8 mouse cellular contexts compared by ENCODE assay signal in the genomic region with DNA sequence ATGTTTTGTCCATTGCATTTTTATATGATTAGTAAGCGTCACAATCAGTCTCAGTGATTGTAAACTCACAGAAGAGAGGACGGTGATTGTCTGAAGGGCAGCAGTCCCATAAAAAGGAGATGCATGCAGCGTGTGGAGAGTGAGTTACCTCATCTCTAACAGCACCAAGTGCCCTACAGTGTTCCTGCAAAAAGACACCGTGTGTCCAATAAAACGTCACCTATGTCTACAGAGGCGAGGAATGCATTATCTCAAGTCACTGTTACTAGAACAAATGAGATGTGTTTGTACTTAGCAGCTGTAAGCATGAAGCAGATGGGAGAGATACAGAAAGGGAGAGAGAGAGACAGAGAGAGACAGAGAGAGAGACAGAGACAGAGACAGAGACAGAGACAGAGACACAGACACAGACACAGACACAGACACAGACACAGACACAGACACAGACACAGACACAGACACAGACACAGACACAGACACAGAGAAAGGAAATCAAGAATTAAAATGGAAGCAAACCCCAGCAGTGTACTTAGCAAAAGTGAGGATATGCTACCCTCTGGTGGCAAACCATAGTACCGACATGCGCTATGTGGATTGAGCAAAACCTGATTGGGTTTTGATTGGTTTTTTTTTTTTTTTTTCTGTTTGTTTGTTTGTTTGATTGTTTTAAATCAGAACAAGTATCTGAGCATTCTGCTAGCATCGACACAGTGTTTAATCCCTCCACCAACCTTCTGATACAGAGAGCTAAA.
DNase-seq lines count a peak whose midpoint lies in the region; ATAC-seq and TF ChIP-seq lines count a peak whose summit lies in the region.

No protein-coding gene starts in this region.

- no peak overlapping the region for H3K4me3 ChIP-seq in heart, embryonic 12.5 days
- no peak overlapping the region for H3K4me3 ChIP-seq in heart, postnatal 0 days (ENCODE audit: low read depth, low read length)

- no peaks in the 10 kb centered on the region for H3K27me3 ChIP-seq in heart, embryonic 12.5 days (replicated peaks)
- no peaks in the 10 kb centered on the region for H3K27me3 ChIP-seq in heart, postnatal 0 days (ENCODE audit: control insufficient read depth, insufficient read depth, low read length)
- H3K27me3 ChIP-seq in splenic B cell, adult 2 months (ENCODE audit: control insufficient read depth, insufficient read depth, low read length, poor library complexity, severe bottlenecking): no peaks in the 10 kb centered on the region

- H3K36me3 ChIP-seq in heart, embryonic 12.5 days: no peaks in the 10 kb centered on the region
- no peaks in the 10 kb centered on the region for H3K36me3 ChIP-seq in heart, postnatal 0 days (replicated peaks; ENCODE audit: control insufficient read depth, insufficient read depth, low read length)
- no peaks in the 10 kb centered on the region for H3K36me3 ChIP-seq in splenic B cell, adult 2 months (ENCODE audit: control insufficient read depth, insufficient read depth, low read length, poor library complexity, severe bottlenecking)

- no peak for TF ChIP-seq EP300 in heart, postnatal 0 days (IDR thresholded peaks at IDR 0.05; ENCODE audit: low read depth)

- H3K4me1 ChIP-seq in heart, embryonic 12.5 days (replicated peaks): no peaks in the 10 kb centered on the region
- H3K4me1 ChIP-seq in heart, postnatal 0 days (ENCODE audit: control insufficient read depth, insufficient read depth): no peaks in the 10 kb centered on the region

- DNase-seq in heart, adult 9 months (ENCODE audit: low spot score in 2 of 2): no peak
- DNase-seq in NIH3T3 (ENCODE audit: low read depth): peak; percentile 83
- DNase-seq in cerebellum, postnatal 14 days: peak; percentile 77 to 84
- peak; percentile 62 for DNase-seq in heart, postnatal 0 days (ENCODE audit: low spot score)
- DNase-seq in kidney, postnatal 36 days: peak; percentile 33 to 58
- DNase-seq in lung, postnatal 25 days (ENCODE audit: low spot score): peak; percentile 14
- DNase-seq in splenic B cell, adult 2 months (ENCODE audit: low read depth, low spot score): peak; percentile 64

- no peak overlapping the region for H3K27ac ChIP-seq in heart, embryonic 12.5 days (ENCODE audit: poor library complexity, severe bottlenecking)
- no peak overlapping the region for H3K27ac ChIP-seq in heart, postnatal 0 days (ENCODE audit: low read depth)

- H3K9ac ChIP-seq in heart, embryonic 12.5 days: no peak overlapping the region
- no peak overlapping the region for H3K9ac ChIP-seq in heart, postnatal 0 days (replicated peaks; ENCODE audit: low read depth, low read length)

- H3K4me2 ChIP-seq in heart, embryonic 12.5 days: peak overlapping the region; percentile 21; the same call in 1 of the 2 replicates
- peak overlapping the region; percentile 27; the same call in 1 of the 2 replicates for H3K4me2 ChIP-seq in heart, postnatal 0 days (ENCODE audit: low read depth, low read length)

- no peak for ATAC-seq in heart, embryonic 12.5 days (ENCODE audit: insufficient number of reproducible peaks, low FRiP score)
- ATAC-seq in heart, postnatal 0 days (ENCODE audit: insufficient read depth, low read depth): no peak

- no peaks in the 10 kb centered on the region for H3K9me3 ChIP-seq in heart, embryonic 12.5 days (replicated peaks)
- no peaks in the 10 kb centered on the region for H3K9me3 ChIP-seq in heart, postnatal 0 days (replicated peaks; ENCODE audit: control insufficient read depth, low read length)

- peak; percentile 74 for TF ChIP-seq CTCF in heart, postnatal 0 days (IDR thresholded peaks at IDR 0.05; ENCODE audit: low read depth)

- WGBS in heart, embryonic 12.5 days: 38% methylated on average over 9 of the region's 9 CpGs
- WGBS in heart, postnatal 0 days: 31% methylated on average over 9 of the region's 9 CpGs

Comparison
In these comparisons a context has a peak if more than half of its experiments do, and no peak if none do; other contexts are left out.
1. DNase-seq: peak in NIH3T3 (single experiment), cerebellum, postnatal 14 days (2 of 2), heart, postnatal 0 days (single experiment), kidney, postnatal 36 days (2 of 2), lung, postnatal 25 days (single experiment) and splenic B cell, adult 2 months (single experiment); none in heart, adult 9 months (0 of 2).